Mouse (Mus musculus): ENCODE data around the gene Ube2j1.

Ube2j1 gene

DNA sequence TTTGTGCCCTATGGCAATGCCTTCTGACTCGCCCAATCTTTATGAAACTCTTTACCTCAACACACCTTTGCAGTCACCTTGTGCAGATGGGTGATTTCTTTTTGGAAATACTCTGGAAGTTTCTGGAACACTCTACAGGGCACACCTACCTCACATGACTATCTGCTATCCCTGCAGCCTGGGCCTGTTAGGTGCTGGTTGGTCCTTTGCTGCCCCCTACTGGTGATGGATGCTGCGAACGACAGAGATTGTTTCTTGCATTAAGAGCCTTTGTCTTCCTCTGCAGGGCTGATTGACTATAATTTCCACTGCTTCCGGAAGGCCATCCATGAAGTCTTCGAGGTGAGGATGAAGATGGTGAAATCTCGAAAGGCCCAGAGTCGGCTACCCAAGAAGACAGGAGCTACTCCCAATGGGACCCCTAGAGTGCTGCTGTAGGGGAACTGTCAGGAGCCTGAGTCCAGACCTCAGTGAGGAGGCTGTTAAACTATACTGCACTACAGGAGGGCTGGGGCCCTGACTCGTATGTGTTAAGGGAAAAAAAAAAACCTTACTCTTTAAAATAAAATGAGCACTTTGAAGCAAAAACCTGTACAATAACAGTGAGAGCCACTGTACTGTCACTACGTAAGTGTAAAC lies 12.7 kb upstream of the Ube2j1 start:
- DNase-seq = peak; percentile 88

DNA sequence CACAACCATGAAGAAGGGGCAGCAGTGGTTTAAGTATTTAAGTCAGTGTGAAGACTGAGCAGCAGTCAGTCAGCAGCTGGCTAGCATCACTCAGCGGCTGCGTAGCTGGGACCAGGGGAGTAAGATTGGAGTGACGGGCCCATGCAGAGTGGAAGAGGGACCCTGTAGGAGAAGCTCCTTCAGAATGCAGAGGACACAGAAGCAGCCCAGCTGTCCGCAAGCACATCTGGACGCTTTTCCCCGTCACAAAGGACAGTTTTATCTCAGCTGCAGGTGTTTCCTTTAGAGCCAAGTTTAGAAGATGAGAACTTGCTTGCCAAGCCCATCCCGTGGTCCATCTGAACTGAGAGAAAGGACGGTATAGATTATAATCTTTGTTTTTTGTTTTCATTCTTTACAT lies 6.8 kb upstream of the Ube2j1 start:
- no peak for DNase-seq

DNA sequence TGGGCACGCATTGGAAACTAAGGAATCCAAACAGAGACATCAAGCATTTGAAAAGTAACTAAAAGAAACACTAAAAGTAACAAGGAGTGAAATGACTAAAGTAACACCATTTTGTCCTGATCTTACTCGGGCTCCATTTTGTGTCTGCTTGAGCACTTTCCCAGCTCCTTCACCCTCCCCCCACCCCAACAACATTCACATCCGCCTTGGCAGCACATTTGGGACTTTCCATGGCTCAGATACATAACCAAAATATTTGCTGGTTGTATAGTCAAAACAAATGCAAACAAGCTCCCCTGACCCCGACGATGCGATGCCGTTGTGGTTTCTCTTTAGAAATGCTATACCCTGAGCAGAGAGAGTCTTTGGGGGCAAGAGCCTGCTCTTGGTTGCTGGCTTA lies 2.1 kb upstream of the Ube2j1 start:
- DNase-seq = no peak

DNA sequence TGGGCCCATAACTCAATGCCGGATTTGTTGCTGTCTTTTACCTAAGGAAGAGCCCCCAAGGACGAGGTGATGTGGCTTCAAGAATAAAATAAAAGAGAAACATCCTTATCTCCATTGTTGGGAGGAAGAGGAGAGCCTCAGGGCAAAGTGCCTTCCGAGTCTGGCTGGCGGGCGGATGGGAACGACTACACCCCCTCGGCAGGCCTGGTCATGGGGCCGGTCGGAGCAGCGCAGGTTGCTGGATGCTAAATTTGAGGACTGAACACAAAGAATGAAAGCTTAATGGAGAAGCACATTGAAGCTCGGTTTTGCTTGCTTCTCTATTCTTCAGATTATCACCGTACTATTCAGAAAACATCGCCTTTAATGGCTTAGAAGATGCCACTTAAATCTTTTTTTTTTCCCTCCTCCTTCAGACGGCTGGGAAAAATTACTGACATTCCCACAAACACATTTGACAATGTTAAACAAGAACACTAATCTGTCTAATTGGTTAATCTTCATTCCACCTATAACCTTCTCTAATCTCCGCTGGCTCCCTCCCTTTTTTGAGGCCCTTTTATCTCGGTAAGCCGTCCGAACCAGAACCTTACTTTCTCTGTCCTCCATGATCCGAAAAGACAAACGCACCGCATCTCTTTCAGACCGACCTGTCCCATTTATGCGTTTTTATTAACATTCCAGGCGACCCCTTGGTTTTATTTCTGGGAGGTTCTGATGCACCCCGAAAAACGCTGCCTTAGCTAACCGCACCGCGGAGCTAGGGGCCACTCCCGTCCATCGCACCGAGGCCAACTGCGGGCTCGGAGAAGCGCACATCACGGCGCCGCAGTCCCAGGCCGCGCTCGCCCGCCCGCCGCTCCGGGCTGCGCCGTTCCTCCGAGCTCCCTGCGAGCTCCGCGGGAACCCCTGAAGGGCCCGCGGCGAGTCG lies 687 bp upstream of the Ube2j1 start:
- peak; percentile 19 for DNase-seq

DNA sequence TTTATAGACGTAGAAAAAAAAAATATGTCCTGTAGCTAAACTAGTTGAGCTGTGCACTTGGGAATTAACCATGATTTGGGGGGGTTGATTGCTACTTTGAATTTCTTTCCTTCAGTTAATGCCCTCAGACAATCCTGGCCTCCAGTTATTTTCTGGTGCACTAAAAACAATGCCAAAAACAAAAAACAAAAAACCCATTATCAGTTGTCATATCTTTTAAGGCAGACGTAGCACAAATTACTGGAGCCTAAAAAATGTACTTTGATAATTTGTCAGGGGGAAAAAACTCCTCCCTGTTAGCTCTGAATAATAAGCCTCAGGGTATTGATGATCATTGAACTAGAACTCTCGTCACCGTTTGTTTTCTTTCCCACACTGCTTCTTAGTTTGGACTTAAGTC lies 829 bp downstream of the Ube2j1 start:
- no peak for DNase-seq

DNA sequence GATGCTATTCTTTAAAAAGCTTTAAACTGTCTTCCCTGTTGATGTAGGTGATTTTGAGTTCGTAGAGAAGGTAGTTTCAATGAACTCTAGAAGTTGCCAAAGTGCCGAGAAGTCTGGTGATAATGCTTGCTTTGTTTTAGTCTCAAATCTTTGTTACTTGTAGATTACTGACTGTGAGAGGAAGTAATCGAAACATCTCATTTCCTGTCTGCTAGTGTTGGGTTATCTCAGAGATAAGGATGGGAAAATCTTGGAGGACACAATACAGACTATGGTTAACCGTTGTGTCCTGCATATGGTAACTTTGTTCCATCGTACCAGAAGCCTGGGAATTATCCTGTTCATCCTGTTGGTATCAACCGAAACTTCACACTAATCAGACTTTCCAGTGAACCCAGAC lies 2.3 kb downstream of the Ube2j1 start:
- DNase-seq = no peak

DNA sequence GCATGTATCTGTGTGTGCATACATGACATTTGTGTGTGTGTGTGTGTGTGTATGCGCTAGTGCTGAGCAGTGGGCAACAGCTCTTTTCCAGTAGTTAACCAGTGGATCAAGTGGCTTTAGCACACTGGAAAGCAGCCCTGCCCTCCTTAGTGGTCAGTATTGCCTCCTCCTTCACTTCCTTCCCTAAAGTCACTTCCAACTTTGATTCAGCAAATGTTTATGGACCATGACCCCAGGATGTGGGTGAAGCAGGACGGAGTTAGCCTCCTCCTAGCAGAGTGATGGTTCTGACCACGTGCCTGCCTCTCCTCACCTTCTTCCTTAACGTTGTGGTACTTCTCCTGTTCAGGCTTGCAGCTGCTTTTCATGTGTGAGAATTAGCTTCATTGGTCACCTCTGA lies 8.6 kb downstream of the Ube2j1 start:
- DNase-seq = no peak

DNA sequence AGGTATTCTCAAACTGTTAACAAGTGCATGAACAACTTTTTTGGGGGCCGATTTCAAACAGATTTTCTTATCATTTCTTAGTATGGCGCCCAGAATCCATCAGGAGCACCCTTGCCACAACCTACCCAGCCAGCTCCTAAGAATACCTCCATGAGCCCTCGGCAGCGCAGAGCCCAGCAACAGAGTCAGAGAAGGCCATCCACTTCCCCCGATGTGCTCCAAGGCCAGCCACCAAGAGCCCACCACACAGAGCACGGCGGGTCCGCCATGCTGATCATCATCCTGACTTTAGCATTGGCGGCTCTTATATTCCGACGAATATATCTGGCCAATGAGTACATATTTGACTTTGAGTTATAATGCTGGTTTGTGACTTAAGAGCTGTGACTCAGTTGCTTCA lies 18.4 kb downstream of the Ube2j1 start:
- DNase-seq = no peak

DNA sequence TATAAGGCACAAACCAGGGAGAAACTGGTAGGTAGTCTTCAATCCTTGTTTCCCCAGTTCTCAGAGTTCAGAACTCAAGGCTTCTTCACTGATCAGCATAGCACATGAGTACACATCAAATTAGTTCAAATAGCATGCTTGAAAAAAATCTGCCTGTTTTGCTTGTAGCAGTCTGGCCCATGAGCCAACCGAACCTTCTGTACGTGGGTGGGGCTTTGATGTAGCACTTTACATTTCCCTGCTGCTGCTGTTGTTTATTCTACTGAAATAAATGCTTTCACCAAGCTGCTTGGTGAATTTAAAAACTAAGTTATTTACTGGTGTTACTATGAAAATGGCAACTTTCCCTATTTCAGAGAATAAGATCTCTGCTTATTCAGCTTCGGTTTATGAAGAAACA lies 20.8 kb downstream of the Ube2j1 start:
- DNase-seq = peak; percentile 37

DNA sequence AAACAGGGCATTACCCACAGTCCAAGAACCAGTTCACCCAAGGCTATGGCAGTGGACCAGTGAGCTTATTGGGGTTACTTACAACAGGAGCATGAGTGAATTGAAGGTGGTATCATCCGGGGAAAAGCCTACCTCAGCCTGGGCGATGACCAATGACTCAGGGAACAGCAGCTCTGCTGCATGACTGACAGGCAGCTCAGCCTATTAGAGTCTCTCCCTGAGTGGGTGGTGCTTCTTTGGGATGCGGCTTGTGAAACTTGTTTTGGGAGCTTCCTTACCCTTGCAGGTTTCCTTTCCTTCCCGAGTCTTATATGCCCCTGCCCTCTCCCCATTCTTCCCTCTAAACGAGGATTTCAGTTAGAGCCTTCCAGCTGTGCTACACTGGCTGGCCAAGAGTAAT lies 21.4 kb downstream of the Ube2j1 start:
- no peak for DNase-seq

DNA sequence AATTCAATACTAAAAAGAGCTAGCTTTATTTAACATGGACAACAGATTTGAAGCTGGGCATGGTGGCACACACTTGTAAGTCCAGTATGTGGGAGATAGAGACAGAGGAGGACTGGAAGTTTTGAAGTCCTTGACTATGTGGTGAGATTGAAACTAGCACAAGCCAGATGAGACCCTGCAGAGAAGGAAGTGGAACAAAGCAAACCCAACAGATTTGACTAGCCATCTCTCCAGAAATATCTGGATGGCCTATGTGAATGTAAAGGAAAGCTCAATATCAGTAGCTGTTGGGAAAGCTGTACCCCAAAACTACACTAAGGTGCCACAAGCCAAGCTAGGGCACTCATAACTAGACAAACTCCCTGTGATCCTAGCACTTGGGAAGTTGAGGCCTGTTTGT lies 23.2 kb downstream of the Ube2j1 start:
- DNase-seq = no peak

DNA sequence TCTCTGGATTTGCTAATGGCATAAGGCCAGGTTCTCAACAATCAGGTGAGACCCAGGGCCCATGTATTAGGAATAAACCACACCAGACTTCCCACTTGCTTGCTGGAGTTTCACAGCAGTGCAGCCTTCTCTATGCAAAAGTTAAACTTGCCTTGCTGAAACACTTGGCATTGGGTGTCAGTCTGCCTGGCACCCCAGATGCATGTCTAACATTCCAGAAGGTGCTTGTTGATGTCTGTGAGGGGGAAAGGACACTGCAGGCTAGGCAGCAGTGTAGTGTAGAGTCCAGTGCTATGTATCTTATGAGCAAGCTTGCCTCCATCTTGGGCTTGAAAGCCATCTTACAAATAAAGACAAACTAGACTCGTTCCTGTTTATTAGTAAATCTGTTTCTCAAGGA lies 25.1 kb downstream of the Ube2j1 start:
- DNase-seq = no peak

DNA sequence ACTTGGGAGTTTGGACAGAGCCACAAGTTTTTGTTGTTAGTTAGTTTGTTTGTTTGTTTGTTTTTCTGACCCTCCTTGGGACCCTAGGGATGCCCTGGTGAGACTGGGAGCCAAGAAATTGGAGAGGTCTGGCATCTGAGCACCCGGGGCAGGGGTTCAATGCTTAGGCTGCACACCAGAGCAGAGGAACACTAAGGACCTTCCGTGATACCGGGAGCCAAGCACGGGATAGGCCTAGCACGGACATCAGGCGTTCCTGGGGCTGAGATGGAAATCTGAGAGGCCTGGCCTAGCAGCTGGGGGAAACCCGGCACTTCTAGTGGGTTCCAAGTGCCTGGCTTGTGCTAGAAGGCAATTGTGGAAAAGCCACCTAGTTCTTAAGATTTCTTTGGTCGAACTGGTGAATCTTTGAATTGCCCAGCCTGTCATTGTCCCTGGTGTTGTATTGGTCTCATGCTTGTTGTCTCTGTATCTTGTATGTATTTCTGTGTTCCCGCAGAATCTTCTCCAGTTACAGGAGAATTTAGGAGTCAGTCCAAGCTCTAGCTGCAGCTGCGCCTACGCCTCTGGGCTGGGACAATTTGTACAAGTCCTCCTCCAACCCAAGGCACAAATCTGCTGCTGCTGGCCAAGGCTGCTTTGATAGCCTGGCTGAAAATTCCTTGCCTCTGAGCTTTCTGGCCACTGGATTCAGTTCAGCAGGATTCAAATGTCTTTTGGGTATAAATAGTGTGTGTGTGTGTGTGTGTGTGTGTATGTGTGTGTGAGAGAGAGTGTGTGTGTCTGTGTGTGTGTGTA lies 26.9 kb downstream of the Ube2j1 start:
- peak; percentile 83 for DNase-seq

DNA sequence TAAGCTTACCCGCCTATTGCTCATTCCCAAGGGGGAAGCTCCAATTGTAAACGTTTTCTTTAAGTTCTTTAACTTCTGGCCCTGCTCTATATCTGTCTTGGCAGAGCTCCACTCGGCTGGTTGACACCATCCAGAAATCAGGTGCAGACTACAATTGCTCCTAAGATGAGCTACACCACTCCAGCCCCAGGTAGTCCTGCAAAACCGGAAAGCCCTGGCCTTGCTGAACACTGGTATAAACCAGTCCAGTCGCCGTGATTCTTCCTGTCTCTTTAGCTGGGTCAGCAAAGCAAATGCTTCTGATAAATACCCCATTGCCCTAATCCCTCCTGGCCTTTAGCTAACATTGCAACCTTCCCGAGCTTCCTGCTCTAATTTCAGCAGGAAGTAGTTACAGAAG lies 29.9 kb downstream of the Ube2j1 start:
- no peak for DNase-seq

DNA sequence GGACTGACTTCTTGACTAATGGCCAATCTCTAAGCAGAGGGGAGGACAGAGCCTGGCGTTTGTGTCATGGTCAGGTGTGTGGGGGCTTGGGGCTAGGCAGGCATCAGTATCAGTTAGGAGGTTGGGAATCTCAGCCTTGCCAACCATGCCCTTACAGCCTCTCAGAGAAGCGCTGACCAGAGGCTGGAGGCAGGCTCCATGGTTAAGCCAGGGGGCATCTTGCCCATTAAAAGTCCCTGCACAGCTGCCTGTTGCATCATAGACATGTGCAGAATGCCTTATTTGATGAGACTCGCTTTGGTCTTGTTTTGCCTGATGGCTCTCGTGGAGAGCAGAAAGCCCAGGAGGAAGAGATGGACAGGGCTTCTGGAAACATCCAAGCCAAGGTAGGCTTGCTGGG lies 31.8 kb downstream of the Ube2j1 start, which contains the start of gene Gabrr2:
Gabrr2 (plus strand) TSS at position 19 of the 400 bp plus-strand sequence.
- no peak for DNase-seq

DNA sequence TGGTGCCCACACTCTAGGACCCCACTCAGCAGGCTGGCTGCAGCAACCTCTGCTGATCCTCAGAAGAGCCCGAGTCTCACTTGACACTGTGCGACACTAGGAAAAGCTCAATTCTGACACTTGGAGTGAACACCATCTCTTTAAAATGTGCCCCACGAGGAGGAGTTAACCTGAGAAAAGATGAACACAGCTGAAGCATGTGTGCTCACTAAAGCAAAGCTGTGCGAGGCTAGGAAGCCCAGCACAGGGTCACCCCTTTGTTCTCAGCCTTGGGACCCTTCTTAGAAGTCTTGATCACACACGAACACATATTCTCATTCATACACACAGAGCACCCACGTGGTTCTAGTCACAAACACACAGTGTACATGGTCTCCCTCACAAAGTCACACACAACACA lies 33.8 kb downstream of the Ube2j1 start:
- no peak for DNase-seq

DNA sequence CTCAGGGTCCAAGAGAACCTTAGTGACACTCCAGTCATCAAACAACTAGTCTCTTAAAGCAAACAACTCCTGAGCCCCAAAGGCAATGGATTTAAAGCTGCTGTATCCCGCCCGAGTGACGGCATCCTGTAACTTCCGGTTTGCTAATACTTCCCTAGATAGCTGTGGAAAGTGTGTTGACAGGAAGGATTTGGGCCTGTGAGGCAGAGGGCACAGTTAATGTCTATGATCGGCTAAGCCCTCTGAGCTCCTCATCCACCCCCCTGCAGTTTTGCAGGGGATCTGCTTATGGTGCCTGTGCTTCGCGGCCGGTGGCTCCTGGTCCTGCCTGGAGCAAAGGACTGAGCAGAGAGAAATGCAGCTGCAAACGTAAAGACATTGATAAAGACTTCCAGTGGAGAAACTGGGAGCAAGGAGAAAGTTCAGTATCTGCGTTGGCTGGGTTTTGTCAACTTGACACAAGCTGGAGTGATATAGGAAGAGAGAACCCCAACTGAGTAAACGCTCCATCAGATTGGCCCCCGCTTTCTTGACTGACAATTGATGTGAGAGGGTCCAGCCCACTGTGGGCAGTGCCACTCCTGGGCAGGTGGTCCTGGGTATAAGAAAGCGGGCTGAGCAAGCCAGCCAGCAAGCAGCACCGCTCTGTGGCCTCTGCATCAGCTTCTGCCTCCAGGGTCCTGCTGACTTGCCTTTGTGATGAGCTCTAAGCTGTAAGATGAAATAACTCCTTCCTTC lies 35.2 kb downstream of the Ube2j1 start:
- DNase-seq = no peak

DNA sequence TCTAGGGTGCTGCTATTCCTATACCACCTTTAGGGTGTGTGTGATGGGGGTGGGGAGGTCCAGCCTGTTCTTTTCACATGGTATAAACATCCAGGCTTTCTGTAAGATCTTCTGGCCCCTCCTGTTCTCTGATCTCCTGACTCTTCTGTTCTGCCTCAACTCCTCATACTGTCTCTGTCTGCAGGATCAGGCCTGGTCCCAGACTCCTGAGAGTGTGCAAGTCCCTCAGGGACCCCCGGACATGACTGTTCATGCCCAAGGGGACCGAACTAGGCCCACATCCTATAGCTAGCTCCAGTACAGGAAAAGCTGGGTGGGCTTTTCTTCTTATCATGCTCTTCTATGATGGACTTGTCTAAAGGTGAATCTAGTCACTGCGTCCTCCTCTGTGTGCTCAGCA lies 36.1 kb downstream of the Ube2j1 start:
- no peak for DNase-seq

DNA sequence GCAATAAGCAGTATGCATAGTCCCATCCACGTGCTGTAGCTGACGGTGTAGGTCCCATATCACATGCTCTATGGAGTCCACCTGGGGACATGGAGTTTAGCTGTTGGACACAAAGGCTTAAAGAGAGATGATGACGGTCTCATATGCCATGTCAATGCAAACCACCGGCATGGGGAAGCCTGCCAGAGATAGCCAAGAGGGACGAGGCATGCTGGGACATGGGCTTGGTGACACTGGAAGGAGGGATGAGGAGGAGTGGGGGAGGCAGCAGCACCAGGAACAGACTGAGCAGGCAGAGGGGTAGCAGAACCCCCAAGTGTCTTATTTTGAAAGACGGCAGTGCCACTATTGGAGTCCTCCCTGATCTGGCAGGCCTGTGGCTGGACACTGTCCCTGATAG lies 36.6 kb downstream of the Ube2j1 start:
- no peak for DNase-seq

DNA sequence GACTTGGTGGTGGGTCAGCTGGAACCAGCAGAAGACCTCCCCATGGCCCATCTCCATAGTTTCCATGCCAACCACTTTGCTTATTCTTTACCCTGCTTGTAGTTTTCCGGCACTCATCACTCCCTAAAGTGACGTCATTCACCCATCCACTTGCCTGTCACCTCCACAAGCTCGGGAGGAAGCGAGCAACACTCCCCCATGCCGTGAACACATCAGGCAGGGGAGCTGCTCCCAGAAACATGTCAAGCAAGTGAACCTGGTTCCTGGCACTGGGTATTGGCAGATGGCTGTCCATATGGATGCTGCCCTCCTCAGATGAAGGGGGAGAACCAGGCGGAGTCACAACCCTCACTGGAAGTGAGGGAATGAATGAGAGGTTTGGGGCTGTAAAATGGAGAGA lies 37.7 kb downstream of the Ube2j1 start:
- peak; percentile 62 for DNase-seq

DNA sequence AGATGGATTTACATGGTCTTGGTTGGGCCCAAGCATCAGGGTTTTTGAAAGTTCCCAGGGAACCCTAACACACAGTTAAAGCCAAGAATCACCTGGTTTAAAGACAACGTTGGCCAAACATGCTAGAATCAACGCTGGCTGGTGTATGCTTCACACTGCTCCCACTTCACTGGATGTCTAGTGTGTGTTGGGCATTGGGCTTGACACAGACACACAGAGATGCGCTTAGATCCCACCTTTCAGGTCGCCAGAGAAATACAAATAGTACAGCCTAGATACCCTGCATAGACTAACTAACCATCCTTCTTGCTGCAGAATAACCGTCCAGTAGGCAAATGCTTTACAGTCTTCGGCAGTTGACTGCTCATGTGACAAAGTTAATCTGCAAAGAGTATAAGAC lies 39.1 kb downstream of the Ube2j1 start:
- DNase-seq = no peak

DNA sequence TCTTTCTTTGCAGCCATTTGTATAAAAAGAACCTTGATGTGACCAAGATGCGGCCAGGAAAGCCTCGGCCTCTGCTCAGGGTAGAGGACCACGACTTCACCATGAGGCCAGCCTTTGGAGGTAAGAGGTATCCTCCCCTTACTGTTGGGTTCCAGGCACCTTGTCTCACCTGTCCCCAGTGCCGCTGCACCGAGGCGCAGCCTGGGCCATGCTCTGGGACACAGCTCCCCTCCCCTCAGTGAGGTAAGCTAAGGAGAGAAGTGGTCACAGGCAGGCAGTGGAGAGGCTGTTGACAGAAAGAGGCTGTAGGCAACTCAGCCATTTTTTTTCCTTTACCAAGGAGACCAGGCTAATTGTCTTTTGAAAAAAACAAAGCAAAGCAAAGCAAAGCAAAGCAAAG lies 40.1 kb downstream of the Ube2j1 start:
- DNase-seq = no peak

Measured in right cerebral cortex, adult 18-20 months (tissue).